Mouse (Mus musculus) heart, postnatal 25 days (tissue): Measurements from ENCODE around the gene Hbb-bh1. TPM values are rescaled to one million over a fixed set of nuclear protein-coding genes. Genes with fewer than 3 reads are reported as not detected.
"Not testable (repeated sequence)": the region's sequence is repeated elsewhere in the genome, so short reads cannot be mapped to it uniquely, and the experiment has no call there.

ENCODE experiments used
- DNase-seq: peaks from one replicate; pipeline ENCODE4 v3.0.0; 2022; ENCODE audit warnings: low spot score
- intact Hi-C: fragments of 180-260 bp; cut with DNase I; formaldehyde crosslinking; loops from one replicate; pipeline ENCODE4 v1.15.1; 2025
- total RNA-seq, 2 experiments: library from RNA; stranded (reverse); gene quantifications; 2 replicates each; pipeline ENCODE4 v1.2.3; 2021

Hbb-bh1 gene
- total RNA-seq, 2 experiments from 2014 or later = not detected

- intact Hi-C loops = no loop called here
- no peak for DNase-seq
These were observed 29.2 kb downstream of the Hbb-bh1 start, which contains the start of gene Hbb-bt for GRCm38 (mm10) chr7:103813766-103814165. Gene Hbb-bt (minus strand): TSS chr7:103813996.

DNA sequence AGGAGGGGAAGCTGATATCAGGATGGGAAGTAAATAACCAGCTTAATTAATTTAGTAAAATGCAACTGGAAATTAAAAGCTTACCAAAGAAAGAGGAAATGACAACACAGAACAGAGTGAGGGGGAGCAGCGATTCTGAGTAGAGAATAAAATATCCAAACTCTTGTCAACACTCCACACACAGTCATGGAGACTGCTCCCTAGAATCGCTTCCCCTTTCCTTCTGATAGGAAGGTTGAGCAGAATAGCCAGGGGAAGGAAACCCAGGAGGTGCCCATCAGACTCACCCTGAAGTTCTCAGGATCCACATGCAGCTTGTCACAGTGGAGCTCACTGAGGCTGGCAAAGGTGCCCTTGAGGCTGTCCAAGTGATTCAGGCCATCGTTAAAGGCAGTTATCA is 29.8 kb downstream of the Hbb-bh1 start:
- DNase-seq, intact Hi-C loops: not testable (repeated sequence)

DNA sequence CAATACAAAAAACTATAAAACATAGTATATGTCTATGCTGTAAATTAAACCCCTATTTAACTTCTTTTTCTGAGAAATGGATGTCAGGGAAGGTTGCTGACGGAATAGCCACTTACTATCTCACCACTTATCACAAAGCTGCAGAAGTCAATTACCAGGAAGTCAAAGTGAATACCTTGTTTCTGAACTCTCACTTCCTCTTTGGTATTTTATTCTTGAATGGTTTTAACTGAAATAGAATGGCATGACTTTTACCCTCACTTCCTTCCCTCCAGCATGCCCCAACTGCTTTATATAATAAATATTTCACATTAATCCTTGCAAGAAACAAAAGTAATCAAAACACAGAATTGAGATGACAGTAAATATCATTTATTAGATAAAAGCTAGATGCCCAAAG is 30.8 kb downstream of the Hbb-bh1 start:
- DNase-seq = no peak
- intact Hi-C loops = no loop called here

DNA sequence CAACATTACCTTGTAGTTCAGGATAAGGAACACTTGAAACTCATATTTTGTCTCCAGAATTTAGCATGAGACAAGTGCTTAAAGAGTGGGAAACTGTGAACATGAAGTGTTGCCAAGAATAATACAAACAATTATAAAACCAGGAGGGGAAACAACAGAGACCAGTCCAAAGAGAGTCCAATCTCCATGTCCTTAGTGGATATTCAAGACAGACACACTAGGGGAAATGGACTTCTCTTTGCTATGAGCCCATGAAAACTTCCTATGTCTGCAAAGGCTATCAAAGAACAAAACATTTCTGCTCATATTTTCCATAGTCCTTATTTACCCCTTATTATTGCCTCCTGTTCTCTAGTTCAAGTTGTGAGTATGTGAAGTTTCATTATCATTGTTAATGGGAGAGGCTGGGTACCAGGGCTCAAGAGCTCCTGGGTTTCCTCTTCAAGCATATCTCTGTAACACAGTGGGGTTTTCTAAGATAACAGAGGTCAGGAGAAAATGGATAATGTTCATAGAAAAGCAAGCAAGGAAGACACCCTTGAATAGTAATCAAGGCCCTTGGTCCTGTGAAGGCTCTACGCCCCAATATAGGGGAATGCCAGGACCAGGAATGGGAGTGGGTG is 31.6 kb downstream of the Hbb-bh1 start:
- no peak for DNase-seq
- intact Hi-C loops = no loop called here

- no peak for DNase-seq
- intact Hi-C loops = no loop called here
These were observed 32.2 kb downstream of the Hbb-bh1 start for GRCm38 (mm10) chr7:103810746-103811145.

DNA sequence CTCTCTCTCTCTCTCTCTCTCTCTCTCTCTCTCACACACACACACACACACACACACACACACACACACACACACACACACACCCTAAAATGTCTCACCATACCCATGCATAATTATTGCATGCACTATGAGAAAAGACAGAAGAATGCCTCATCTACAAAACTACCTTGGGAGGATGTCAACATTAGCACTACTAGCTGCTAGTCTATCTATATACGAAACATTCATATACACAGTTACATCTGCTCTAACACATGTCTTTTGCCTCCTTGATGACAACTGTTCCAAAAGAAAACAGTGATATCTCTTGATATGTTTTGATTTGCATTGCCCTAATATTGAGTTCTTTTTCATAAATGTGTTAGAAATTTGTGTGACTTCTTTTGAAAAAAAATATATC is 32.7 kb downstream of the Hbb-bh1 start:
- intact Hi-C loops = no loop called here
- DNase-seq = no peak

GRCm38 (mm10) chr7:103809801-103810155 is 33.2 kb downstream of the Hbb-bh1 start:
- DNase-seq = no peak
- intact Hi-C loops = loop anchor here (5.0 kb wide), 1 partner anchor 1302 kb away; no protein-coding TSS in a partner anchor

GRCm38 (mm10) chr7:103808971-103809800 is 33.8 kb downstream of the Hbb-bh1 start:
- no peak for DNase-seq
- intact Hi-C loops = loop anchor here (5.0 kb wide), 1 partner anchor 1302 kb away; no protein-coding TSS in a partner anchor

- intact Hi-C loops = loop anchor here (5.0 kb wide), 1 partner anchor 1301 kb away; no protein-coding TSS in a partner anchor
- DNase-seq = not testable (repeated sequence)
These were observed 34.8 kb downstream of the Hbb-bh1 start for GRCm38 (mm10) chr7:103808120-103808519.

- intact Hi-C loops = loop anchor here (5.0 kb wide), 1 partner anchor 1300 kb away; no protein-coding TSS in a partner anchor
- no peak for DNase-seq
These were observed 36.1 kb downstream of the Hbb-bh1 start for GRCm38 (mm10) chr7:103806856-103807255.

GRCm38 (mm10) chr7:103792669-103793388 is 50.1 kb downstream of the Hbb-bh1 start:
- intact Hi-C loops = loop anchor here (1.0 to 5.0 kb wide), 3 partner anchors 79 to 150 kb away; no protein-coding TSS in a partner anchor
- no peak for DNase-seq

DNA sequence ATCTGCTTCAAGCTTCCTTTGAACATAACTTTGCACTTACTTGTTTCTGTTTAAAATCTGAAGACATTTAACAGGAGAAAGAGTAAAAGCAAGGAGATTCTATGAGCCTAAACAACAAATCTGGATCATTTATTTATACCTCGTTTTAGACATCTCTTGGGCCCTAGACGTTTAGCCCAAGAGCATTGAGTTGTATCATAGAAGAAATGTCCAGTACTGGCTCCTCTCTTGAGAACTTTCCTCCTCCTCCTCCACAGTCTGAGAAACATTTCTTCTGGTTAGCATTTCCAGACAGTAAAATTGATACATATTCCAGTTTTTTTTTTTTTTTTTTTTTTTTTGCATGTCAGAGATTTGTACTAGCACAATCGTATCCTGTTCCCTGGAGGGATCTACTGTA is 51.2 kb downstream of the Hbb-bh1 start, which contains the start of gene Olfr67:
Gene Olfr67, minus strand, starts transcription at position 101 of the 400 bp plus-strand sequence.
- DNase-seq = no peak
- intact Hi-C loops = loop anchor here (2.0 to 5.0 kb wide), 2 partner anchors 81 to 151 kb away; no protein-coding TSS in a partner anchor

Other genes starting within 250 kb of the Hbb-bh1 start
- gene Olfr619, start 242.6 kb downstream of the Hbb-bh1 start, total RNA-seq = not detected
- not detected for gene Olfr620, start 230.6 kb downstream of the Hbb-bh1 start, total RNA-seq
- not detected for gene Olfr622, start 200.5 kb downstream of the Hbb-bh1 start, total RNA-seq
- not detected for gene Olfr623, start 179.5 kb downstream of the Hbb-bh1 start, total RNA-seq
- gene Olfr624, start 172.0 kb downstream of the Hbb-bh1 start, total RNA-seq = not detected
- not detected for gene Olfr625-ps1, start 160.4 kb downstream of the Hbb-bh1 start, total RNA-seq
- gene Olfr243, start 128.5 kb downstream of the Hbb-bh1 start, total RNA-seq = not detected
- not detected for gene Olfr628, start 112.8 kb downstream of the Hbb-bh1 start, total RNA-seq
- gene Olfr629, start 98.2 kb downstream of the Hbb-bh1 start, total RNA-seq = not detected
- not detected for gene Olfr630, start 85.8 kb downstream of the Hbb-bh1 start, total RNA-seq
- not detected for gene Olfr69, start 71.6 kb downstream of the Hbb-bh1 start, total RNA-seq
- gene Olfr68, start 63.5 kb downstream of the Hbb-bh1 start, total RNA-seq = not detected
- not detected for gene Olfr67, start 51.3 kb downstream of the Hbb-bh1 start, total RNA-seq
- 1,000 to 10,000 TPM; 1,406 to 3,005 TPM for gene Hbb-bt, start 29.2 kb downstream of the Hbb-bh1 start, total RNA-seq
- gene Hbb-bs, start 15.1 kb downstream of the Hbb-bh1 start, total RNA-seq = over 10,000 TPM in 1 of 2 experiments, 1,000 to 10,000 TPM in 1; 9,976 to 23,536 TPM
- not detected for gene Hbb-bh2, start 2.6 kb downstream of the Hbb-bh1 start, total RNA-seq
- gene Hbb-y, start 10.1 kb upstream of the Hbb-bh1 start, total RNA-seq = not detected
- gene Olfr66, start 43.1 kb upstream of the Hbb-bh1 start, total RNA-seq = not detected
- gene Olfr64, start 51.3 kb upstream of the Hbb-bh1 start, total RNA-seq = not detected
- gene Olfr65, start 60.3 kb upstream of the Hbb-bh1 start, total RNA-seq = not detected
- not detected for gene Olfr631, start 85.7 kb upstream of the Hbb-bh1 start, total RNA-seq
- not detected for gene Olfr632, start 91.2 kb upstream of the Hbb-bh1 start, total RNA-seq
- not detected for gene Olfr633, start 101.3 kb upstream of the Hbb-bh1 start, total RNA-seq
- gene Olfr635, start 128.0 kb upstream of the Hbb-bh1 start, total RNA-seq = not detected
- gene Olfr638, start 155.6 kb upstream of the Hbb-bh1 start, total RNA-seq = not detected
- not detected for gene Olfr639, start 174.1 kb upstream of the Hbb-bh1 start, total RNA-seq
- gene Olfr640, start 182.4 kb upstream of the Hbb-bh1 start, total RNA-seq = not detected
- not detected for gene Olfr641, start 192.3 kb upstream of the Hbb-bh1 start, total RNA-seq
- not detected for gene Olfr642, start 209.5 kb upstream of the Hbb-bh1 start, total RNA-seq
- not detected for gene 4930516K23Rik, start 218.3 kb upstream of the Hbb-bh1 start, total RNA-seq
- gene Olfr644, start 228.7 kb upstream of the Hbb-bh1 start, total RNA-seq = not detected
- gene Olfr645, start 242.3 kb upstream of the Hbb-bh1 start, total RNA-seq = not detected